Mouse (Mus musculus): ENCODE data around the gene Gm49395.

GRCm38 (mm10) chr13:115138513-115138912 is 36.8 kb upstream of the Gm49395 start:
- TF ChIP-seq CTCF (IDR thresholded peaks at IDR 0.05; ENCODE audit: extremely low read depth, insufficient read length, insufficient replicate concordance, low read depth, low read length): no peak
- TF ChIP-seq POLR2A (IDR thresholded peaks at IDR 0.05; ENCODE audit: low read depth, low read length): no peak

Data from small intestine, adult 2 months (tissue).